Mouse (Mus musculus): Measurements from ENCODE around the gene Pdcd2l. TPM values are rescaled to one million over a fixed set of nuclear protein-coding genes. Genes with fewer than 3 reads are reported as not detected.
"Not testable (repeated sequence)": the region's sequence is repeated elsewhere in the genome, so short reads cannot be mapped to it uniquely, and the experiment has no call there.

The Pdcd2l gene
- polyA plus RNA-seq, 1 experiment from 2014 or later = 84.3 TPM

DNA sequence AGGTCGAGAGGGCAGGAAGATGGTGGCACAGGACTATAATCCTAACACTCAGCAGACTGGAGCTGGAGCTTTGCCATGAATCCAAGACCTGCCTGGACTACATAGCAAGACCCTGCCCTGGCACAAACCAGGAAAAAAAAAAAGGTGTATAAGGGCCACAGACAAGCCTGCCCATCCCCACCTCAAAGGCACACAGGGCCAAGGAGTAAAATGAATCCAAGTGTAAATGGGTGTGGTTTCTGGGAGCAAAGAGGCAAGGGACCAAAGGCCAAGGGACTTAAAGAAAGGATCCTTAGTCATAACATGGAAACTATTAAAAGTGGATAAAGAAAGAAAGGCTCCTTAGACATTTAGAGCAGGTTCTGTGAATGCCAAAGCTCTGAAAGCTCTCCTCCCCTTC lies 22.0 kb upstream of the Pdcd2l start:
- Histone ChIP-seq H3K4me3 (ENCODE audit: low read depth, low read length) (no peak overlapping the region), H3K4me1 (ENCODE audit: control insufficient read depth, insufficient read depth, low read length) (no peaks in the 10 kb centered on the region), H3K9me3 (replicated peaks; ENCODE audit: control insufficient read depth, low read length, poor library complexity, severe bottlenecking) (no peaks in the 10 kb centered on the region), H3K36me3 (ENCODE audit: control insufficient read depth, insufficient read depth, low read length) (peaks cover 56% of the 10 kb centered on the region), H3K27me3 (ENCODE audit: control insufficient read depth, insufficient read depth, low read depth, low read length) (no peaks in the 10 kb centered on the region), H3K4me2 (ENCODE audit: low read length) (no peak overlapping the region), H3K9ac (ENCODE audit: low read depth, low read length) (no peak overlapping the region), H3K27ac (ENCODE audit: low read length) (no peak overlapping the region)
- WGBS = 88% methylated on average over 1 of the region's 1 CpGs
- ATAC-seq = no peak

DNA sequence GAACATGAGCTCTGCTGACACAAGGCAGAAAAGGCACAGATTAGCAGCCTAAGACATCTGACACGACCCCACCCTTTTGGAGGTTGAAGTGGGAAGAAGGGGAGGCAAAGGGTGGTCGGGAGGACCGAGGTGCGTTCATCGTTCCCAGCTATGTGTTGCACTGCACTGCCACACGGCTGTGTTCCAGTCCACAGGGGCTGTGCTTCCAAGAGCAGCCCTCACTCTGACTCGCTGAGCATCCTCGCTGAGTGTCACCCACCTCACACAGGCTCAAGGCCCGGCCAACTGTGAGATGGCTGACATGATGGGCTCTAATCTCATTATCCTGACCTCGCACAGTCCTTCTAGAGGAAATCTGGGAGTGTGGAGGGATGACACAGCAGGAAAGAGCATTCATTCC lies 20.0 kb upstream of the Pdcd2l start:
- no peak overlapping the region for H3K9ac ChIP-seq (ENCODE audit: low read depth, low read length)
- H3K36me3 ChIP-seq (ENCODE audit: control insufficient read depth, insufficient read depth, low read length) = peaks cover 49% of the 10 kb centered on the region
- 90% methylated on average over 10 of the region's 10 CpGs for WGBS
- H3K9me3 ChIP-seq (replicated peaks; ENCODE audit: control insufficient read depth, low read length, poor library complexity, severe bottlenecking) = no peaks in the 10 kb centered on the region
- H3K4me1 ChIP-seq (ENCODE audit: control insufficient read depth, insufficient read depth, low read length) = no peaks in the 10 kb centered on the region
- H3K4me2 ChIP-seq (ENCODE audit: low read length) = no peak overlapping the region
- no peak overlapping the region for H3K4me3 ChIP-seq (ENCODE audit: low read depth, low read length)
- no peak for ATAC-seq
- H3K27ac ChIP-seq (ENCODE audit: low read length) = no peak overlapping the region
- H3K27me3 ChIP-seq (ENCODE audit: control insufficient read depth, insufficient read depth, low read depth, low read length) = no peaks in the 10 kb centered on the region

DNA sequence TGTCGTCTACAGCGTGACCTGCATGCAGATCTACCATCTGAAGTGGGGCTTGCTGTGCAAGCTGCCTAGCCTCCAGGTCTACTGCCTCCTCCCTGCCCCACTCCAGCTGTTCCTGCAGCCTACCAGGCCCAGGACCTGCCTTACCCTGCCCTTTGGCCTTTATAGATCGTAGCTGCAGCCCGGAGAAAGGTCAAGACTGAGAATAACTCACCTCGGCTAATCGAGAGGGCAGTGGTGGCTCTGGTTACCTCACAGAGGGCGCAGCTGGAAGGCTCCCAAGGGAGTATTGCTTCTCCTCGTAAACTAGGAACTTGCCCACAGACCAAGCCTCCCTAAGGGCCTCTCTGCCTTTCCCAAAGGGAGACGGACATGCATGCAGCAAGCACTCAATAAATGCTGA lies 19.0 kb upstream of the Pdcd2l start:
- Histone ChIP-seq H3K9me3 (replicated peaks; ENCODE audit: control insufficient read depth, low read length, poor library complexity, severe bottlenecking) (no peaks in the 10 kb centered on the region), H3K9ac (ENCODE audit: low read depth, low read length) (no peak overlapping the region), H3K27ac (ENCODE audit: low read length) (no peak overlapping the region), H3K4me3 (ENCODE audit: low read depth, low read length) (no peak overlapping the region), H3K36me3 (ENCODE audit: control insufficient read depth, insufficient read depth, low read length) (peaks cover 51% of the 10 kb centered on the region), H3K4me2 (ENCODE audit: low read length) (no peak overlapping the region), H3K4me1 (ENCODE audit: control insufficient read depth, insufficient read depth, low read length) (no peaks in the 10 kb centered on the region), H3K27me3 (ENCODE audit: control insufficient read depth, insufficient read depth, low read depth, low read length) (no peaks in the 10 kb centered on the region)
- ATAC-seq = no peak
- 93% methylated on average over 9 of the region's 9 CpGs for WGBS

DNA sequence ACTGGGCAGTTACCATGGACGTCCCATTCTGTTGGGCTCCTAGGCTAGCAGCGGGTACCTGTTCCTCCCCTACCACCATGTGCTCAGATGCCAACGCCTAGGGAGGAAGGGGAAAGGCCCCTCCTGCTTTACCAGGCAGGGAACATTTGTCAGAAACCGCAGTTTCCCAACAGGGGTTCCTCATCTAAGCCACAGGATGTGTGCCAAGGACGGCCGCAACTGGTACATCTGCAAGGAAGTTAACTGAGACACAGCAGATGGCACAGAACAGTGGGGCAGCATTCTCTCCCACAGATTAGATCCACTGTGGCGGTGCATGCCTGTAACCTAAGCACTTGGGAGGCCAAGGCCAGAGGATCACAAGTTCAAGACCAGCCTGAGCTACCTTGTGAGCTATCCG lies 18.2 kb upstream of the Pdcd2l start:
- 94% methylated on average over 8 of the region's 8 CpGs for WGBS
- H3K27ac ChIP-seq (ENCODE audit: low read length) = no peak overlapping the region
- H3K4me3 ChIP-seq (ENCODE audit: low read depth, low read length) = no peak overlapping the region
- peaks cover 45% of the 10 kb centered on the region for H3K36me3 ChIP-seq (ENCODE audit: control insufficient read depth, insufficient read depth, low read length)
- ATAC-seq = no peak
- H3K9ac ChIP-seq (ENCODE audit: low read depth, low read length) = no peak overlapping the region
- no peaks in the 10 kb centered on the region for H3K9me3 ChIP-seq (replicated peaks; ENCODE audit: control insufficient read depth, low read length, poor library complexity, severe bottlenecking)
- H3K27me3 ChIP-seq (ENCODE audit: control insufficient read depth, insufficient read depth, low read depth, low read length) = no peaks in the 10 kb centered on the region
- no peaks in the 10 kb centered on the region for H3K4me1 ChIP-seq (ENCODE audit: control insufficient read depth, insufficient read depth, low read length)
- no peak overlapping the region for H3K4me2 ChIP-seq (ENCODE audit: low read length)

DNA sequence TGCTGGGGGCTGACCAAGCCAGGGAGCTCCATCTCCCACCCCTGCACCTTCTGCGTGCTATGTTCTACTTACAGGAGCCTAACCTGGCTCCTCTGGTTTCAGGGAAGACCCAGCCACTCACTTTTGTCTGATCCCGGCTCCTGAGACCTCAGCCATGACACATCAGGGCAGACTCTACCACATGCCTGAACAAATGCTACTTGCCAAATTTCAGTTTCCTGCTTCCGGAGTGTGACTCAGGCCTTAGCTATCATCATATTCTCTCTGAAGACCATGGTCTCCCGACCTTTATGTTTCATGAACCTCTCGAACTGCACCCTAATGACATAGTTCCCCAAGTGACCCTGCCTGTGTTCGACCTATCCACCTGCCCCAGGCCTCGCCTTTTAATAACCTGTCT lies 16.8 kb upstream of the Pdcd2l start:
- H3K4me1 ChIP-seq (ENCODE audit: control insufficient read depth, insufficient read depth, low read length) = no peaks in the 10 kb centered on the region
- no peak overlapping the region for H3K9ac ChIP-seq (ENCODE audit: low read depth, low read length)
- no peak overlapping the region for H3K4me2 ChIP-seq (ENCODE audit: low read length)
- H3K36me3 ChIP-seq (ENCODE audit: control insufficient read depth, insufficient read depth, low read length) = peaks cover 38% of the 10 kb centered on the region
- no peaks in the 10 kb centered on the region for H3K27me3 ChIP-seq (ENCODE audit: control insufficient read depth, insufficient read depth, low read depth, low read length)
- no peak overlapping the region for H3K27ac ChIP-seq (ENCODE audit: low read length)
- H3K4me3 ChIP-seq (ENCODE audit: low read depth, low read length) = no peak overlapping the region
- no peaks in the 10 kb centered on the region for H3K9me3 ChIP-seq (replicated peaks; ENCODE audit: control insufficient read depth, low read length, poor library complexity, severe bottlenecking)
- 96% methylated on average over 7 of the region's 7 CpGs for WGBS
- no peak for ATAC-seq

DNA sequence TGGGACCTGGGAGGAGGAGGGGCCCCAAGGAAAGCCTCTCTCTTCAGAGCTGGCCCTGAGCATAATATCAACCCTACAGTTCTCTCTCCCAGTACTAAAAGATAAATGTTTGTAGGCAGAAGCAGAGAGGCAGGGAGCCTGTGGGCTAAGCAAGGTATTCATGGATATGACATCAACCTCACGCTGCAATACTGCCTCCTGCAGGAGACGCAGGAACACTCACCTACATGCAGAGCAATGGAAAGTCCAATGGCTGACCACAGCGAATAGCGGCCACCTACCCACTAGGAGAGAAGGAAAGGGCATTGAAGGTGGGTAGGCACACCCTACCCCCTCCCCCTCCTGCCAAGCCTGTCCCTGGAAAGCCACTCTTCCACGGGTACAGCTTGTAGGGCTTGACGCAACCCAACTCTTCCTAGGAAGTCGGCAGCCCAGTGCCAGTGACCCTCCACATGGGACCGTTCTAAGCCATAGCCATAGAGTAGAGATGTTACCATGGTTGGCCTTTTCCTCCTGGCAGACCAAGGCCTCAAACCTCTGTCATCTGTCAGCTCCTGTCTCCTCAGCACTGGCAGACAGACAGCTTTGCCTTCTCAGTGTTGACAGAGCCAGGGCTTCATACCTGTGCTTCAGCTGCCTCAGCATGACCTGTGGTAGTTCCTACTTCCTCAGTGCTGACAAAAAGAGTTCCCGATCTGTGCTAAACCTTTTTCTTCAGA lies 11.7 kb upstream of the Pdcd2l start:
- no peak overlapping the region for H3K27ac ChIP-seq (ENCODE audit: low read length)
- no peak overlapping the region for H3K4me2 ChIP-seq (ENCODE audit: low read length)
- no peak overlapping the region for H3K9ac ChIP-seq (ENCODE audit: low read depth, low read length)
- peaks cover 63% of the 10 kb centered on the region for H3K36me3 ChIP-seq (ENCODE audit: control insufficient read depth, insufficient read depth, low read length)
- no peaks in the 10 kb centered on the region for H3K9me3 ChIP-seq (replicated peaks; ENCODE audit: control insufficient read depth, low read length, poor library complexity, severe bottlenecking)
- no peak for ATAC-seq
- H3K27me3 ChIP-seq (ENCODE audit: control insufficient read depth, insufficient read depth, low read depth, low read length) = no peaks in the 10 kb centered on the region
- no peak overlapping the region for H3K4me3 ChIP-seq (ENCODE audit: low read depth, low read length)
- no peaks in the 10 kb centered on the region for H3K4me1 ChIP-seq (ENCODE audit: control insufficient read depth, insufficient read depth, low read length)
- WGBS = 91% methylated on average over 9 of the region's 9 CpGs

DNA sequence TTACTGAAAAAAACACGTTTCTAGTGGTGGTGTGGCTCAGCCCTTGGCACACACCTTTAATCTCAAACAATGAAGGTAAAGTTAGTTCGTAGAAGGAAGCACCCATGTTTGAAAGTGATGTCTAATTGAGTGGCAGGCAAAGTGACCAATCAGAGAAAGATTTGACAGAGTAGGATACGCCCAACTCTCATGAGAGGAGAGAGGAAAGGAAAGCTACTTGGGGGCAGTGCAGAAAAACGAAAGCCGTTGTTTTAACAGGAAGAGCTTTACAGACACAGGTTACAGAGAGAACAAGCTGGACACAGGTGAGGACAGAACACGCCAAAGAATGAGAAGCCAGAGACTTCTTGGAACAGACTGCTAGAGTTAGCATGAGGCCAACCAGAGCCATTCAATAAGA lies 9.9 kb upstream of the Pdcd2l start:
- Histone ChIP-seq H3K27ac (ENCODE audit: low read length) (no peak overlapping the region), H3K4me3 (ENCODE audit: low read depth, low read length) (no peak overlapping the region), H3K36me3 (ENCODE audit: control insufficient read depth, insufficient read depth, low read length) (peaks cover 69% of the 10 kb centered on the region), H3K4me2 (ENCODE audit: low read length) (no peak overlapping the region), H3K4me1 (ENCODE audit: control insufficient read depth, insufficient read depth, low read length) (no peaks in the 10 kb centered on the region), H3K27me3 (ENCODE audit: control insufficient read depth, insufficient read depth, low read depth, low read length) (no peaks in the 10 kb centered on the region), H3K9me3 (replicated peaks; ENCODE audit: control insufficient read depth, low read length, poor library complexity, severe bottlenecking) (no peaks in the 10 kb centered on the region), H3K9ac (ENCODE audit: low read depth, low read length) (no peak overlapping the region)
- WGBS = 93% methylated on average over 6 of the region's 6 CpGs
- no peak for ATAC-seq

DNA sequence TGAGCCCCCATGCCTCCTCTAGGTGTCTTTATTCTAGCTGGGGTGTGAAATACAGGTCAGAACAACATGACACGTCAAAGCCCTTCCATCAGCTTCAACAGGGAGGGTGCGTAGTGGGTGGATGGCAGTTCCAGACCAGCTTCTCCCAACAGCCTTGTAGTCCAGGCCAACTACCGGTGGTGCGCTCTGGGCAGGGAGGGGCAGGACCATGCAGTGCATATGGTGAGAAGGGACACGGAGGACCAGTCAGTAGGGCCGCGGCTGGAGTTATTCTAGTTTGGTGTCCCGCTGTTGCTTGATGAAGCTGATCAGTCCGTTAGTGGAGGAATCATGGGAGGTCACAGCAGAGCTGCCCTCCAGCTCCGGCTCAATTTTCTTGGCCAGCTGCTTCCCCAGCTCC lies 5.7 kb upstream of the Pdcd2l start:
- 0 out of 2 replicates have a peak, but pooled peaks have one; percentile 25 for ATAC-seq
- 93% methylated on average over 10 of the region's 10 CpGs for WGBS

DNA sequence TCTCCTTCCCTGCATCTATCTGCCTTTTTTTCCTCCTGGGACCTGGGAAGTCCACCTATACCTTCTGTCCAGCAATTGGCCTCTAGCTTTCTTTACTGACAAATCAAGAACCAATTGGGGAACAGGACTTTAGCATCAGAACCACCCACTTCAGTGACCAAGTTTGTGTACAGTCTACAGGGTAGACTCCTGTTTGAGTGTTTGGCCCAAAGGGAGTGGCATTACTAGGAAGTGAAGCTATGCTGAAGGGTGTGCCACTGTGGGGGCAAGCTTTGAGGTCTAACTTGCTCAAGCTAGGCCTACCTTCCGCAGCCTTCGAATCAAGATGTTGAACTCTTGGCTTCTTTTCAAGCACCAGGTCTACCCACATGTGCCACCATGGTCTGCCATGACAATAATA lies 4.4 kb upstream of the Pdcd2l start:
- no peak for ATAC-seq
- H3K9me3 ChIP-seq (replicated peaks; ENCODE audit: control insufficient read depth, low read length, poor library complexity, severe bottlenecking) = no peaks in the 10 kb centered on the region
- no peaks in the 10 kb centered on the region for H3K27me3 ChIP-seq (ENCODE audit: control insufficient read depth, insufficient read depth, low read depth, low read length)
- peaks cover 1% of the 10 kb centered on the region for H3K4me1 ChIP-seq (ENCODE audit: control insufficient read depth, insufficient read depth, low read length)
- no peak overlapping the region for H3K4me2 ChIP-seq (ENCODE audit: low read length)
- 97% methylated on average over 2 of the region's 2 CpGs for WGBS
- no peak overlapping the region for H3K9ac ChIP-seq (ENCODE audit: low read depth, low read length)
- no peak overlapping the region for H3K27ac ChIP-seq (ENCODE audit: low read length)
- H3K4me3 ChIP-seq (ENCODE audit: low read depth, low read length) = no peak overlapping the region
- H3K36me3 ChIP-seq (ENCODE audit: control insufficient read depth, insufficient read depth, low read length) = peaks cover 49% of the 10 kb centered on the region

More for the DNA sequence above, 5.7 kb upstream of the Pdcd2l start:
- not testable (repeated sequence) for H3K4me2 ChIP-seq (ENCODE audit: low read length); H3K4me1 ChIP-seq (ENCODE audit: control insufficient read depth, insufficient read depth, low read length); H3K9me3 ChIP-seq (replicated peaks; ENCODE audit: control insufficient read depth, low read length, poor library complexity, severe bottlenecking); H3K27me3 ChIP-seq (ENCODE audit: control insufficient read depth, insufficient read depth, low read depth, low read length); H3K4me3 ChIP-seq (ENCODE audit: low read depth, low read length); H3K27ac ChIP-seq (ENCODE audit: low read length); H3K9ac ChIP-seq (ENCODE audit: low read depth, low read length)
- H3K36me3 ChIP-seq (ENCODE audit: control insufficient read depth, insufficient read depth, low read length) = peaks cover 60% of the 10 kb centered on the region
